Mouse (Mus musculus) brown adipose tissue, adult 24 weeks (tissue): ENCODE measurements around the gene Lyzl6. TPM values are rescaled to one million over a fixed set of nuclear protein-coding genes. Genes with fewer than 3 reads are reported as not detected.

Source experiments
- H3K27ac ChIP-seq: fragments of 200-500 bp; replicated peaks from 2 replicates; pipeline ENCODE4 v1.5.1; 2012; ENCODE audit warnings: low read depth, mild to moderate bottlenecking, low read length
- H3K4me1 ChIP-seq: fragments of 200-500 bp; 2 replicates; pipeline ENCODE4 v1.6.1; 2012; ENCODE audit warnings: low read length, mixed read lengths; ENCODE audit not compliant: control insufficient read depth, insufficient read depth, insufficient read length
- H3K4me3 ChIP-seq: fragments of 200-500 bp; 2 replicates; pipeline ENCODE4 v1.5.1; 2012; ENCODE audit warnings: low read depth, mild to moderate bottlenecking, low read length, moderate library complexity; ENCODE audit not compliant: insufficient read depth
- polyA plus RNA-seq: library from polyadenylated mRNA; stranded (reverse); fragments of >200 nt; gene quantifications from 2 replicates; pipeline ENCODE4 v1.2.4, GENCODE M21; 2012; ENCODE audit not compliant: missing spikeins, insufficient read depth, insufficient read length

Lyzl6 gene
- polyA plus RNA-seq, 1 experiment = not detected

GRCm38 (mm10) chr11:103651426-103651825 is 12.7 kb upstream of the Lyzl6 start:
- Histone ChIP-seq H3K4me1 (no peaks in the 10 kb centered on the region; the same call in 1 of the 2 replicates), H3K27ac (no peak overlapping the region), H3K4me3 (no peak overlapping the region)

- no peaks in the 10 kb centered on the region; the same call in none of the 2 replicates for H3K4me1 ChIP-seq
- no peak overlapping the region for H3K27ac ChIP-seq
- no peak overlapping the region; the same call in 1 of the 2 replicates for H3K4me3 ChIP-seq
Measured at GRCm38 (mm10) chr11:103649983-103650493, 11.3 kb upstream of the Lyzl6 start.

GRCm38 (mm10) chr11:103649301-103649982 is 10.8 kb upstream of the Lyzl6 start, which contains the start of gene Rprml:
Gene Rprml, plus strand, starts transcription at chr11:103649570.
- no peak within 1 kb of the TSS; the same call in 1 of the 2 replicates for H3K4me3 ChIP-seq
- H3K4me1 ChIP-seq = no peaks in the 10 kb centered on the region; the same call in none of the 2 replicates
- no peak within 1 kb of the TSS for H3K27ac ChIP-seq

GRCm38 (mm10) chr11:103648656-103649055 is 10.0 kb upstream of the Lyzl6 start:
- Histone ChIP-seq H3K4me1 (no peaks in the 10 kb centered on the region; the same call in none of the 2 replicates), H3K27ac (no peak overlapping the region), H3K4me3 (no peak overlapping the region)

- no peak overlapping the region for H3K27ac ChIP-seq
- H3K4me1 ChIP-seq = no peaks in the 10 kb centered on the region; the same call in none of the 2 replicates
- H3K4me3 ChIP-seq = no peak overlapping the region
Measured at GRCm38 (mm10) chr11:103647921-103648620, 9.4 kb upstream of the Lyzl6 start.

GRCm38 (mm10) chr11:103646301-103646700 is 7.6 kb upstream of the Lyzl6 start:
- Histone ChIP-seq H3K27ac (no peak overlapping the region), H3K4me1 (no peaks in the 10 kb centered on the region; the same call in none of the 2 replicates)

GRCm38 (mm10) chr11:103645731-103646130 is 7.0 kb upstream of the Lyzl6 start:
- Histone ChIP-seq H3K27ac (no peak overlapping the region), H3K4me1 (no peaks in the 10 kb centered on the region; the same call in none of the 2 replicates), H3K4me3 (no peak overlapping the region)

More at GRCm38 (mm10) chr11:103646301-103646700, 7.6 kb upstream of the Lyzl6 start:
- no peak overlapping the region for H3K4me3 ChIP-seq

GRCm38 (mm10) chr11:103643211-103643610 is 4.5 kb upstream of the Lyzl6 start:
- no peak overlapping the region for H3K27ac ChIP-seq
- H3K4me3 ChIP-seq = no peak overlapping the region
- no peaks in the 10 kb centered on the region; the same call in 1 of the 2 replicates for H3K4me1 ChIP-seq

GRCm38 (mm10) chr11:103639407-103639946 is 787 bp upstream of the Lyzl6 start:
- Histone ChIP-seq H3K4me1 (no peaks in the 10 kb centered on the region), H3K4me3 (no peak overlapping the region), H3K27ac (no peak overlapping the region)

- H3K4me3 ChIP-seq = no peak overlapping the region
- H3K27ac ChIP-seq = no peak overlapping the region
- H3K4me1 ChIP-seq = no peaks in the 10 kb centered on the region
Measured at GRCm38 (mm10) chr11:103636261-103636660, 2.4 kb downstream of the Lyzl6 start.

- Histone ChIP-seq H3K4me1 (no peaks in the 10 kb centered on the region), H3K27ac (no peak overlapping the region), H3K4me3 (no peak overlapping the region)
Measured at GRCm38 (mm10) chr11:103635481-103635880, 3.2 kb downstream of the Lyzl6 start.

- Histone ChIP-seq H3K4me3 (no peak overlapping the region), H3K4me1 (no peaks in the 10 kb centered on the region), H3K27ac (no peak overlapping the region)
Measured at GRCm38 (mm10) chr11:103634806-103635205, 3.9 kb downstream of the Lyzl6 start.

GRCm38 (mm10) chr11:103627453-103627852 is 11.2 kb downstream of the Lyzl6 start:
- Histone ChIP-seq H3K4me1 (no peaks in the 10 kb centered on the region), H3K4me3 (no peak overlapping the region), H3K27ac (no peak overlapping the region)

GRCm38 (mm10) chr11:103621040-103621439 is 17.6 kb downstream of the Lyzl6 start, which contains the start of gene Gm884:
Gene Gm884, minus strand, starts transcription at chr11:103621140.
- no peak within 1 kb of the TSS for H3K27ac ChIP-seq
- no peak within 1 kb of the TSS for H3K4me3 ChIP-seq
- H3K4me1 ChIP-seq = no peaks in the 10 kb centered on the region

GRCm38 (mm10) chr11:103610772-103611171 is 27.9 kb downstream of the Lyzl6 start:
- Histone ChIP-seq H3K4me1 (no peaks in the 10 kb centered on the region), H3K27ac (no peak overlapping the region), H3K4me3 (no peak overlapping the region)
